Mouse (Mus musculus) lung, postnatal 0 days (tissue): ENCODE data around the gene Gtf2i.

Experiments used
- CTCF ChIP-seq: IDR thresholded peaks from 2 replicates; pipeline ENCODE4 v1.5.1; 2016; ENCODE audit warnings: antibody characterized with exemption, mild to moderate bottlenecking
- EP300 ChIP-seq: IDR thresholded peaks from 2 replicates; pipeline ENCODE4 v1.6.1; 2016; ENCODE audit warnings: antibody characterized with exemption, mild to moderate bottlenecking, control low read depth

DNA sequence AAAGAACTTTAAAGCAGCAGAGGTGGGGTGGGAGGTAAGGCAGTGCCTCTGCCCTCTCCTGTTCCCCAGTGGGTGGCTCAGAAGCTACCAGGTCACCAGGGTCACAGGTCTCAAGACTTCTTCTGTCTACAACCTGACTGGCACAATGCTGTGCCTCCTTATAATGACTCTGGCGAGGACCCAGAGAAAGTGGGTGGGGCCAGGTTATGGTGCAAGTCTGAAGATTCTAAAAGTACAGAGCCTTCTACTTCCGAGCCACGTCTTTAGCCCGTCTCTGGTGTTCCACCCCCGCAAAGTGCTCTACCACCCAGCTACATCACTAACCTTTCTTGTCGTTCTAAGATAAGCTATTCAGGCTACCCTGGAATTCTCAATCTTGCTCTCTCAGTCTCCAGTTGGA lies 82.4 kb downstream of the Gtf2i start:
- TF ChIP-seq CTCF: no peak
- TF ChIP-seq EP300: no peak
